Mouse (Mus musculus): ENCODE measurements around the gene Mmp27. TPM values are rescaled to one million over a fixed set of nuclear protein-coding genes. Genes with fewer than 3 reads are reported as not detected.
A peak's percentile ranks its signal among the peaks of the same experiment; 100 is the strongest.

Gene Mmp27
- total RNA-seq (2021), result not detected
- long read RNA-seq, experiment 1, result 0 reads
- long read RNA-seq, experiment 2, result 0 reads

GRCm38 (mm10) chr9:7571162-7571561, at the start of gene Mmp27:
TSS of gene Mmp27 (plus strand) at chr9:7571396.
- TF ChIP-seq CTCF (conservative IDR thresholded peaks at IDR 0.05), result no peak
- DNase-seq (ENCODE audit: low spot score in 2 of 2), result no peak
- no peak within 1 kb of the TSS for H3K4me3 ChIP-seq
- no peak within 1 kb of the TSS for H3K27ac ChIP-seq

GRCm38 (mm10) chr9:7526255-7526940, 44.8 kb upstream of the Mmp27 start:
- H3K4me3 ChIP-seq, result no peak overlapping the region
- no peak for TF ChIP-seq CTCF (conservative IDR thresholded peaks at IDR 0.05)
- no peak overlapping the region for H3K27ac ChIP-seq
- DNase-seq (ENCODE audit: low spot score in 2 of 2), result no peak

- no peak for DNase-seq (ENCODE audit: low spot score in 2 of 2)
- Histone ChIP-seq H3K27ac (no peak overlapping the region), H3K4me3 (no peak overlapping the region)
- no peak for TF ChIP-seq CTCF (conservative IDR thresholded peaks at IDR 0.05)
Measured at GRCm38 (mm10) chr9:7542763-7543162, 28.4 kb upstream of the Mmp27 start.

- no peak for DNase-seq (ENCODE audit: low spot score in 2 of 2)
- no peak overlapping the region for H3K4me3 ChIP-seq
- H3K27ac ChIP-seq, result no peak overlapping the region
- TF ChIP-seq CTCF (conservative IDR thresholded peaks at IDR 0.05), result no peak
Measured at GRCm38 (mm10) chr9:7544923-7545457, 26.2 kb upstream of the Mmp27 start.

- no peak for DNase-seq (ENCODE audit: low spot score in 2 of 2)
- Histone ChIP-seq H3K4me3 (no peak overlapping the region), H3K27ac (no peak overlapping the region)
- TF ChIP-seq CTCF (conservative IDR thresholded peaks at IDR 0.05), result no peak
Measured at GRCm38 (mm10) chr9:7545471-7545870, 25.7 kb upstream of the Mmp27 start.

- no peak for TF ChIP-seq CTCF (conservative IDR thresholded peaks at IDR 0.05)
- no peak overlapping the region for H3K27ac ChIP-seq
- no peak overlapping the region for H3K4me3 ChIP-seq
- DNase-seq (ENCODE audit: low spot score in 2 of 2), result no peak
Measured at GRCm38 (mm10) chr9:7545920-7546319, 25.3 kb upstream of the Mmp27 start.

GRCm38 (mm10) chr9:7551943-7552342, 19.3 kb upstream of the Mmp27 start:
- no peak overlapping the region for H3K4me3 ChIP-seq
- TF ChIP-seq CTCF (conservative IDR thresholded peaks at IDR 0.05), result no peak
- H3K27ac ChIP-seq, result no peak overlapping the region
- DNase-seq (ENCODE audit: low spot score in 2 of 2), result no peak

- no peak overlapping the region for H3K4me3 ChIP-seq
- no peak for TF ChIP-seq CTCF (conservative IDR thresholded peaks at IDR 0.05)
- no peak overlapping the region for H3K27ac ChIP-seq
- no peak for DNase-seq (ENCODE audit: low spot score in 2 of 2)
Measured at GRCm38 (mm10) chr9:7553536-7553935, 17.7 kb upstream of the Mmp27 start.

- no peak overlapping the region for H3K27ac ChIP-seq
- H3K4me3 ChIP-seq, result no peak overlapping the region
- DNase-seq (ENCODE audit: low spot score in 2 of 2), result peak in 1 of 2 experiments; percentile 16
- TF ChIP-seq CTCF (conservative IDR thresholded peaks at IDR 0.05), result peak; percentile 74
Measured at GRCm38 (mm10) chr9:7554382-7554781, 16.8 kb upstream of the Mmp27 start.

- DNase-seq (ENCODE audit: low spot score in 2 of 2), result no peak
- Histone ChIP-seq H3K4me3 (no peak within 1 kb of the TSS), H3K27ac (no peak within 1 kb of the TSS)
- no peak for TF ChIP-seq CTCF (conservative IDR thresholded peaks at IDR 0.05)
Measured at GRCm38 (mm10) chr9:7558221-7559017, 12.8 kb upstream of the Mmp27 start, which contains the start of gene Mmp8. TSS of gene Mmp8 (plus strand) at chr9:7558456.

- no peak for DNase-seq (ENCODE audit: low spot score in 2 of 2)
- TF ChIP-seq CTCF (conservative IDR thresholded peaks at IDR 0.05), result no peak
- H3K4me3 ChIP-seq, result no peak overlapping the region
- no peak overlapping the region for H3K27ac ChIP-seq
Measured at GRCm38 (mm10) chr9:7560026-7560425, 11.2 kb upstream of the Mmp27 start.

- no peak for DNase-seq (ENCODE audit: low spot score in 2 of 2)
- TF ChIP-seq CTCF (conservative IDR thresholded peaks at IDR 0.05), result no peak
- H3K27ac ChIP-seq, result no peak overlapping the region
- no peak overlapping the region for H3K4me3 ChIP-seq
Measured at GRCm38 (mm10) chr9:7567376-7567775, 3.8 kb upstream of the Mmp27 start.

GRCm38 (mm10) chr9:7567923-7568322, 3.3 kb upstream of the Mmp27 start:
- no peak for TF ChIP-seq CTCF (conservative IDR thresholded peaks at IDR 0.05)
- Histone ChIP-seq H3K27ac (no peak overlapping the region), H3K4me3 (no peak overlapping the region)
- no peak for DNase-seq (ENCODE audit: low spot score in 2 of 2)
